ENCODE assay signal across 8 mouse cellular contexts in the genomic region with DNA sequence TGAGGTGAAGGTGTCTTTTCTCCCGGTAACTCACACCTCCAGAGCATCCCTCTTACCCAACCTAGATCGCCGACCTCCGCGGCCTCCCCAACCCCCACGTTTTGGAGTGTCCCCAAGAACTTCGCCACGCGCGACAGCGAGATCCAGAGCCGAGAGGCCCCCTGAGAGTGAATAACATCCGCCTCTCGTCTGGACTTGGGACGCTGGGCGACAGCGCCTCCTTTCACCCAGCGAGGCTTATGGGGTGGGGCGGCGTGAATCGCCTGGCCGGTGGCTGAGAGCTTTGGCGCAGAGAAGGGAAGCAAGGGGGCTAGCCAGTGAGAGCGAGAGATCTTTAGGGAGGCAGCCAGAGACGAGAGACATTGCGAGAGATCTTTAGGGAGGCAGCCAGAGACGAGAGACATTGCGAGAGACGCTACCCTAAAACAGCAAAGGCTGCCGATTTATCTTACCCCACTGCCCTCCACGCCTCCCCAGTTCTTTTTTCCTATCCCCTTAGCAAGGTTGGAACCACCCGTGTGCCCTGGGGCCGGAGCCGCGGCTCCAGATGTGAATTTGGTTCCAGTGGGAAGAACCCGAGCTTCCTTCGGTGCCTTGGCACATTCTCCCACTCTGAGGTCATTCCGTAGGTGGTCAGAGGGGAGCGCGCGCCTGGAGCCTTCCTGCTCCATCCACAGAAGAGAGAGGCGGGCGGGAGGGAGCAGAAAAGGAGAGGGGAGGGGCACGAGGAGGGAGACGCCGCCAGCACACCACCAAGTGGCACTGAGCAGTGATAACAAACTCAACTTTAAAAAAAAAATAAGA. TPM values are rescaled to one million over a fixed set of nuclear protein-coding genes. Genes with fewer than 3 reads are reported as not detected.
DNase-seq lines count a peak whose midpoint lies in the region; ATAC-seq and TF ChIP-seq lines count a peak whose summit lies in the region.

No protein-coding gene starts in this region.

- peak overlapping the region; percentile 99 for H3K4me2 ChIP-seq in intestine, embryonic 14.5 days (ENCODE audit: low read length)
- peak overlapping the region; percentile 98 for H3K4me2 ChIP-seq in limb, embryonic 12.5 days
- H3K4me2 ChIP-seq in midbrain, embryonic 14.5 days (ENCODE audit: low read length): peak overlapping the region; percentile 98
- H3K4me2 ChIP-seq in stomach, embryonic 14.5 days (replicated peaks; ENCODE audit: low read depth, low read length): peak overlapping the region; percentile 98

- WGBS in spleen, adult 2 months: under 1% methylated on average over 46 of the region's 46 CpGs
- under 1% methylated on average over 46 of the region's 46 CpGs for WGBS in intestine, embryonic 14.5 days
- WGBS in limb, embryonic 12.5 days: under 1% methylated on average over 46 of the region's 46 CpGs
- WGBS in midbrain, embryonic 14.5 days: under 1% methylated on average over 46 of the region's 46 CpGs
- WGBS in stomach, embryonic 14.5 days: under 1% methylated on average over 46 of the region's 46 CpGs

- no peaks in the 10 kb centered on the region for H3K36me3 ChIP-seq in spleen, adult 2 months (ENCODE audit: control insufficient read depth, insufficient read depth, low read length)
- no peaks in the 10 kb centered on the region for H3K36me3 ChIP-seq in intestine, embryonic 14.5 days (ENCODE audit: control insufficient read depth, insufficient read depth, low read length)
- no peaks in the 10 kb centered on the region for H3K36me3 ChIP-seq in limb, embryonic 12.5 days
- no peaks in the 10 kb centered on the region for H3K36me3 ChIP-seq in midbrain, embryonic 14.5 days (ENCODE audit: control insufficient read depth, insufficient read depth, low read length)
- H3K36me3 ChIP-seq in stomach, embryonic 14.5 days (ENCODE audit: control insufficient read depth, insufficient read depth, low read length): no peaks in the 10 kb centered on the region

- no peak; the same call in 1 of the 2 replicates for TF ChIP-seq CTCF in spleen, adult 2 months (IDR thresholded peaks at IDR 0.05; ENCODE audit: extremely low read depth, insufficient read depth, insufficient read length, insufficient replicate concordance)

- H3K9me3 ChIP-seq in intestine, embryonic 14.5 days (ENCODE audit: control insufficient read depth, low read length): no peaks in the 10 kb centered on the region
- H3K9me3 ChIP-seq in limb, embryonic 12.5 days: no peaks in the 10 kb centered on the region
- H3K9me3 ChIP-seq in midbrain, embryonic 14.5 days (ENCODE audit: control insufficient read depth, low read length): no peaks in the 10 kb centered on the region
- H3K9me3 ChIP-seq in stomach, embryonic 14.5 days (ENCODE audit: control insufficient read depth, low read depth, low read length): no peaks in the 10 kb centered on the region

- H3K9ac ChIP-seq in intestine, embryonic 14.5 days (ENCODE audit: low read length): peak overlapping the region; percentile 71
- peak overlapping the region; percentile 81 for H3K9ac ChIP-seq in limb, embryonic 12.5 days (replicated peaks)
- peak overlapping the region; percentile 80 for H3K9ac ChIP-seq in midbrain, embryonic 14.5 days (replicated peaks; ENCODE audit: low read length)
- peak overlapping the region; percentile 76 for H3K9ac ChIP-seq in stomach, embryonic 14.5 days (replicated peaks; ENCODE audit: low read depth, low read length)

- H3K27me3 ChIP-seq in spleen, adult 2 months (ENCODE audit: control insufficient read depth, insufficient read depth, low read length): 0 out of 2 replicates have a peak, but pooled peaks cover 6% of the 10 kb centered on the region
- H3K27me3 ChIP-seq in intestine, embryonic 14.5 days (replicated peaks; ENCODE audit: control insufficient read depth, insufficient read depth, low read length): no peaks in the 10 kb centered on the region
- peaks cover 6% of the 10 kb centered on the region; the same call in 1 of the 2 replicates for H3K27me3 ChIP-seq in limb, embryonic 12.5 days
- H3K27me3 ChIP-seq in midbrain, embryonic 14.5 days (ENCODE audit: control insufficient read depth, insufficient read depth, low read length): no peaks in the 10 kb centered on the region
- no peaks in the 10 kb centered on the region for H3K27me3 ChIP-seq in stomach, embryonic 14.5 days (ENCODE audit: control insufficient read depth, insufficient read depth, low read length)

- peak overlapping the region; percentile 41; the same call in 1 of the 2 replicates for H3K4me3 ChIP-seq in spleen, adult 2 months (ENCODE audit: extremely low read depth, insufficient read depth, insufficient read length)
- peak overlapping the region; percentile 54 for H3K4me3 ChIP-seq in intestine, embryonic 14.5 days (ENCODE audit: low read depth, low read length)
- peak overlapping the region; percentile 97 for H3K4me3 ChIP-seq in limb, embryonic 12.5 days (replicated peaks)
- peak overlapping the region; percentile 44 for H3K4me3 ChIP-seq in midbrain, embryonic 14.5 days (replicated peaks; ENCODE audit: low read depth, low read length)
- H3K4me3 ChIP-seq in stomach, embryonic 14.5 days (ENCODE audit: low read depth, low read length): peak overlapping the region; percentile 47

- TF ChIP-seq POLR2A in spleen, adult 2 months (IDR thresholded peaks at IDR 0.05; ENCODE audit: low read depth, low read length): no peak

- DNase-seq in spleen, adult 2 months (ENCODE audit: low read depth in 1 of 2, low spot score in 2 of 2): peak in 1 of 2 experiments; percentile 48
- DNase-seq in spleen, adult 12 weeks (ENCODE audit: low spot score): no peak
- DNase-seq in embryo, embryonic 10.5 days (ENCODE audit: low spot score): peak; percentile 90
- peak; percentile 63 to 75 for DNase-seq in gastrocnemius, postnatal 36 days
- peak; percentile 81 for DNase-seq in intestine, embryonic 14.5 days (ENCODE audit: low spot score)
- DNase-seq in midbrain, embryonic 14.5 days: peak; percentile 84

- H3K4me1 ChIP-seq in spleen, adult 2 months (ENCODE audit: control insufficient read depth, insufficient read depth, insufficient read length): peaks cover 23% of the 10 kb centered on the region
- peaks cover 22% of the 10 kb centered on the region for H3K4me1 ChIP-seq in intestine, embryonic 14.5 days (replicated peaks; ENCODE audit: control insufficient read depth, insufficient read depth, low read length)
- peaks cover 43% of the 10 kb centered on the region for H3K4me1 ChIP-seq in limb, embryonic 12.5 days (replicated peaks)
- H3K4me1 ChIP-seq in midbrain, embryonic 14.5 days (ENCODE audit: control insufficient read depth, insufficient read depth, low read length): peaks cover 32% of the 10 kb centered on the region
- peaks cover 23% of the 10 kb centered on the region for H3K4me1 ChIP-seq in stomach, embryonic 14.5 days (ENCODE audit: control insufficient read depth, insufficient read depth, low read length)

- peak overlapping the region; percentile 60 for H3K27ac ChIP-seq in spleen, adult 2 months (ENCODE audit: insufficient read depth, low read length)
- peak overlapping the region; percentile 96 for H3K27ac ChIP-seq in intestine, embryonic 14.5 days (ENCODE audit: low read depth)
- peak overlapping the region; percentile 98 for H3K27ac ChIP-seq in limb, embryonic 12.5 days
- H3K27ac ChIP-seq in midbrain, embryonic 14.5 days (replicated peaks; ENCODE audit: low read depth, low read length): peak overlapping the region; percentile 70
- H3K27ac ChIP-seq in stomach, embryonic 14.5 days (ENCODE audit: low read length): peak overlapping the region; percentile 97

- intact Hi-C loops in gastrocnemius, postnatal 36 days (cut with DNase I): loop anchor here (5.0 kb wide), 1 partner anchor 122 kb away; no protein-coding TSS in a partner anchor

- ATAC-seq in intestine, embryonic 14.5 days (replicated peaks; ENCODE audit: low FRiP score, low TSS enrichment, low read depth): no peak
- 0 out of 2 replicates have a peak, but pooled peaks have one; percentile 5 for ATAC-seq in limb, embryonic 12.5 days (ENCODE audit: insufficient number of reproducible peaks, insufficient read depth, low FRiP score, low TSS enrichment, low read depth)
- ATAC-seq in midbrain, embryonic 14.5 days (ENCODE audit: low FRiP score, low TSS enrichment): no peak
- 0 out of 2 replicates have a peak, but pooled peaks have one; percentile 5 for ATAC-seq in stomach, embryonic 14.5 days (ENCODE audit: insufficient number of reproducible peaks, insufficient read depth, low FRiP score, low read depth)

RNA-seq across cellular contexts. Expression of a gene that starts 3.7 kb away (rescaled TPM):
- 4.7 and 9.1 TPM in 2 replicates for polyA plus RNA-seq in spleen, adult 2 months (2012; rRNA removed)
- total RNA-seq in gastrocnemius, postnatal 36 days (2021): 1 to 10 TPM; 1.7 TPM
- 2.1 TPM in 2 replicates for polyA plus RNA-seq in intestine, embryonic 14.5 days (2014; fragmentation: Nextera tagmentation; extraction: Ambion mirVana)
- 3.6 and 4.5 TPM in 2 replicates for polyA plus RNA-seq in limb, embryonic 12.5 days (2016; fragmentation: Nextera tagmentation; extraction: Ambion mirVana)
- 3.7 and 4.3 TPM in 2 replicates for polyA plus RNA-seq in midbrain, embryonic 14.5 days (2014; fragmentation: Nextera tagmentation; extraction: Ambion mirVana)
- polyA plus RNA-seq in stomach, embryonic 14.5 days (2014; fragmentation: Nextera tagmentation; extraction: Ambion mirVana): 2.8 and 3.1 TPM in 2 replicates

RNA-seq across cellular contexts. Expression of a gene that starts 54.5 kb away (rescaled TPM):
- polyA plus RNA-seq in spleen, adult 2 months (2012; rRNA removed): 136 and 152 TPM in 2 replicates
- 10 to 100 TPM; 55.1 to 58.9 TPM for total RNA-seq in gastrocnemius, postnatal 36 days (2021)
- 76.6 and 78.2 TPM in 2 replicates for polyA plus RNA-seq in intestine, embryonic 14.5 days (2014; fragmentation: Nextera tagmentation; extraction: Ambion mirVana)
- 154 and 155 TPM in 2 replicates for polyA plus RNA-seq in limb, embryonic 12.5 days (2016; fragmentation: Nextera tagmentation; extraction: Ambion mirVana)
- polyA plus RNA-seq in midbrain, embryonic 14.5 days (2014; fragmentation: Nextera tagmentation; extraction: Ambion mirVana): 86.7 and 115 TPM in 2 replicates
- polyA plus RNA-seq in stomach, embryonic 14.5 days (2014; fragmentation: Nextera tagmentation; extraction: Ambion mirVana): 82.6 and 85.4 TPM in 2 replicates

RNA-seq across cellular contexts. Expression of a gene that starts 54.7 kb away (rescaled TPM):
- 53.9 and 55.2 TPM in 2 replicates for polyA plus RNA-seq in spleen, adult 2 months (2012; rRNA removed)
- 100 to 1,000 TPM; 356 to 381 TPM for total RNA-seq in gastrocnemius, postnatal 36 days (2021)
- 22.6 and 25.3 TPM in 2 replicates for polyA plus RNA-seq in intestine, embryonic 14.5 days (2014; fragmentation: Nextera tagmentation; extraction: Ambion mirVana)
- 24.4 and 27.5 TPM in 2 replicates for polyA plus RNA-seq in limb, embryonic 12.5 days (2016; fragmentation: Nextera tagmentation; extraction: Ambion mirVana)
- polyA plus RNA-seq in midbrain, embryonic 14.5 days (2014; fragmentation: Nextera tagmentation; extraction: Ambion mirVana): 22.2 and 24.0 TPM in 2 replicates
- polyA plus RNA-seq in stomach, embryonic 14.5 days (2014; fragmentation: Nextera tagmentation; extraction: Ambion mirVana): 27.3 and 30.0 TPM in 2 replicates

Comparison
In these comparisons a context has a peak if more than half of its experiments do, and no peak if none do; other contexts are left out.
1. H3K4me3 ChIP-seq: peak in every context shown above with its lines; median percentile 97 in limb, embryonic 12.5 days; 54 in intestine, embryonic 14.5 days; 47 in stomach, embryonic 14.5 days; 44 in midbrain, embryonic 14.5 days; 41 in spleen, adult 2 months.
2. ATAC-seq: peak in limb, embryonic 12.5 days (single experiment) and stomach, embryonic 14.5 days (single experiment); none in intestine, embryonic 14.5 days (single experiment) and midbrain, embryonic 14.5 days (single experiment).
3. Peak in every context shown above with its lines, with median percentiles within 50 percentile points of each other: H3K27ac ChIP-seq, H3K4me2 ChIP-seq and H3K9ac ChIP-seq.